Mouse (Mus musculus) liver, adult 2 months (tissue): ENCODE results near the gene Cmah.

Experiments used
- CTCF ChIP-seq: fragments of 200-500 bp; IDR thresholded peaks from 2 replicates; pipeline ENCODE4 v1.5.1; 2011; ENCODE audit warnings: low read depth, low read length, control low read depth
- POLR2A ChIP-seq: fragments of 200-500 bp; IDR thresholded peaks from 2 replicates; pipeline ENCODE4 v1.6.1; 2011; ENCODE audit warnings: low read length, control low read depth; ENCODE audit not compliant: insufficient read depth; ENCODE audit errors: extremely low read depth

GRCm38 (mm10) chr13:24517757-24518156, 190.6 kb downstream of the Cmah start:
- TF ChIP-seq CTCF (no peak), POLR2A (no peak)
